Mouse (Mus musculus): ENCODE data around the gene Rpl24. TPM values are rescaled to one million over a fixed set of nuclear protein-coding genes. Genes with fewer than 3 reads are reported as not detected.

The Rpl24 gene
- polyA plus RNA-seq (2015; fragmentation: Illumina TruSeq; extraction: RNeasy Lipid Tissue Mini Kit (QIAGEN cat#74804); ENCODE audit: low read depth, low replicate concordance), result 704 TPM

DNA sequence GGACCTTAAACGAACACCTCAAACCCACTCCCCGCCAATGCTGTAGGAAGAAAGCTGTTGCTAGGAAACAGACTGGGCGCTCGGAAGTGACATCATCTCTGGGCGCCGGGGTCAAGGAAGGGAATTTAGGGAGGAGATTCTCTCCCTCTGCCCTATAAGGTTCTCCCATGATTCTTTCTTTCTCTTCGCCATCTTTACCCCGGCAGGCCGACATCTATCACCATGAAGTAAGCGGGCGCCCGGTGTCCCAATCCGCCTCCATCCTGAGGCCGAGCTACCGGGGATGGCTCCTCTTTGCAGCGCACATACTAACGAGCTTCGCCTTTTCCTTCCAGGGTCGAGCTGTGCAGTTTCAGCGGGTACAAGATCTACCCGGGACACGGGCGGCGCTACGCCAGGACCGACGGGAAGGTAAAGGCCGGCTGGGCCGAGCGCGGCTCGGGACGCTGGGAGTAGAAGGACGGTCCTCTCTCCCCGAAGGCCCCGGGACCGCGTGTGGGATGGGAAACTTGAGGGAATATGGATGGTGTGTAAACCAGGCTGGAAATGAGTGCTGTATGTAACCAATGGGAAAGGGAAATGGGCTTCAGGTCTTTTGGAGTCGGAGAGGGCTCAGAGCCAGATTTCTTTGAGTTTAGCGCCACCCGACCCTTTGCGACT is at the start of gene Rpl24:
Gene Rpl24, plus strand, starts transcription at position 64 of the 660 bp plus-strand sequence.

DNA sequence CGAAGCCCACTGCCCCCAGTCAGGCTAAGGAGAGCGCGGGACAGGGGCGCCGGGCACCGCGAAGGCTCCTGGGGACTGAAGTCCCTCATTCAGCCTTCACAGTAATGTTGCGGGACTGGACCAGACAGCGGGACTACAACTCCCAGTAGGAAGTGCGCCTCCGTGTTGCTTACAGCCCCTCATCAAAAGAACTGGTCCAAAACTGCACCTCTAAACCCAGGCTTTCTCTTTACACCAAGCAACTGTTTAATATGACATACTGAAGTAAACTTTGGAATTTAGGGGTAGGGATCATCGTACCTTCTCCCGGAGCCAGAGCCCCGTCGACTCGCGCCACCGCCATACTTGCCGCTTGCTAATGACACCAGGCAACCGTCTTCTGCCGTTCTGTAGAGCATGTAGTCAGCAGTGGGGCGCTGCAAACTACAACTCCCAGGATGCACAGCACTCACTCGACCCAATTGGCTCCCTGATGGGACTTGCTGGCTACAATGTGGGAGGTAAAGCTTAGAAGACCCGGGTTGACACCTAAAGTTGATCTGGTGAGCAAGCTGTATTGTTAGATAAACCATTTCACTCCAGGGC is 31.5 kb upstream of the Rpl24 start, which contains the start of gene Cep97:
Gene Cep97, minus strand, starts transcription at position 403 of the 585 bp plus-strand sequence.

DNA sequence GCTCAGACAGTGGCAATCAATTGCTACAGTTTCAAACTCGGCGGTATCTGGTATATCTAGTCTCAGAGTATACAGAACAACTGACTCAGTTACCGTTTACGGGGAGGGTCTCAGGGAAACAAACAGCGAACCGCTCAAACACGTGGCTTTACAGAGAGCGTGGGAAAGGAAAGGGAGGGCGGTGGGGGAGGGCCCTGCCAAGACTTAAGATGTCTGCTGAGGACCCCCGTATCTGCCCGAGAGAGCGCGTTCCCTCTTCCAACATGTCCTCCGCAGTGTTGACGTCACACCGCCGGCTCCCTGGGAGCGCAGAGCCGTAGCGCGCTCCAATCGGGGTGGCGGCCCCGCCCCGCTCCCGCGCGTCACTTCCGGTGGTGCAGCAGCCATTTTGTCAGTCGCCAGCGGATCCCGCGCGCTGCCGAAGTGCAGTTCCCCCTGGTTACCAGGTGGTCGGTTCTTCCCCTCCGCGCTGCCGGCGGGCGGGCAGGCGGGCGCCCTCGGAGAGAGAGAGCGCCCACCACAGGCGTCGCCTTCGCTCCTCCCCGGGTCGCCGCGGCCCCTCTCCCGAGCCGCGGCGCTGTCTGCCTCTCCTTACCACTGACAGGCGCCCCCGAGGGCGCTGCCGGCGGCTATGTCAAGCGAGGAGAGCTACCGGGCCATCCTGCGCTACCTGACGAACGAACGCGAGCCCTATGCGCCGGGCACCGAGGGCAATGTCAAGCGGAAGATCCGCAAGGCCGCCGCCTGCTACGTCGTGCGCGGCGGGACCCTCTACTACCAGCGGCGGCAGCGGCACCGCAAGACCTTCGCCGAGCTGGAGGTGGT is 7.6 kb downstream of the Rpl24 start, which contains the start of gene Zbtb11:
Gene Zbtb11, plus strand, starts transcription at position 453 of the 825 bp plus-strand sequence.

Other genes with a start within 250 kb of the Rpl24 start
- 2.4 TPM for gene Nfkbiz, start 127.4 kb upstream of the Rpl24 start, polyA plus RNA-seq (2015; fragmentation: Illumina TruSeq; extraction: RNeasy Lipid Tissue Mini Kit (QIAGEN cat#74804); ENCODE audit: low read depth, low replicate concordance)
- 10.2 TPM for gene Nxpe3, start 71.0 kb upstream of the Rpl24 start, polyA plus RNA-seq (2015; fragmentation: Illumina TruSeq; extraction: RNeasy Lipid Tissue Mini Kit (QIAGEN cat#74804); ENCODE audit: low read depth, low replicate concordance)
- 8.1 TPM for gene Cep97, start 31.4 kb upstream of the Rpl24 start, polyA plus RNA-seq (2015; fragmentation: Illumina TruSeq; extraction: RNeasy Lipid Tissue Mini Kit (QIAGEN cat#74804); ENCODE audit: low read depth, low replicate concordance)
- gene Zbtb11, start 7.6 kb downstream of the Rpl24 start, polyA plus RNA-seq (2015; fragmentation: Illumina TruSeq; extraction: RNeasy Lipid Tissue Mini Kit (QIAGEN cat#74804); ENCODE audit: low read depth, low replicate concordance), result 34.9 TPM
- gene Pcnp, start 63.5 kb downstream of the Rpl24 start, polyA plus RNA-seq (2015; fragmentation: Illumina TruSeq; extraction: RNeasy Lipid Tissue Mini Kit (QIAGEN cat#74804); ENCODE audit: low read depth, low replicate concordance), result 214 TPM
- 11.2 TPM for gene Trmt10c, start 71.5 kb downstream of the Rpl24 start, polyA plus RNA-seq (2015; fragmentation: Illumina TruSeq; extraction: RNeasy Lipid Tissue Mini Kit (QIAGEN cat#74804); ENCODE audit: low read depth, low replicate concordance)
- 24.0 TPM for gene Senp7, start 82.1 kb downstream of the Rpl24 start, polyA plus RNA-seq (2015; fragmentation: Illumina TruSeq; extraction: RNeasy Lipid Tissue Mini Kit (QIAGEN cat#74804); ENCODE audit: low read depth, low replicate concordance)
- gene Impg2, start 238.0 kb downstream of the Rpl24 start, polyA plus RNA-seq (2015; fragmentation: Illumina TruSeq; extraction: RNeasy Lipid Tissue Mini Kit (QIAGEN cat#74804); ENCODE audit: low read depth, low replicate concordance), result 0.77 TPM